Comparison of ENCODE assay signal across 8 mouse cellular contexts in the genomic region with DNA sequence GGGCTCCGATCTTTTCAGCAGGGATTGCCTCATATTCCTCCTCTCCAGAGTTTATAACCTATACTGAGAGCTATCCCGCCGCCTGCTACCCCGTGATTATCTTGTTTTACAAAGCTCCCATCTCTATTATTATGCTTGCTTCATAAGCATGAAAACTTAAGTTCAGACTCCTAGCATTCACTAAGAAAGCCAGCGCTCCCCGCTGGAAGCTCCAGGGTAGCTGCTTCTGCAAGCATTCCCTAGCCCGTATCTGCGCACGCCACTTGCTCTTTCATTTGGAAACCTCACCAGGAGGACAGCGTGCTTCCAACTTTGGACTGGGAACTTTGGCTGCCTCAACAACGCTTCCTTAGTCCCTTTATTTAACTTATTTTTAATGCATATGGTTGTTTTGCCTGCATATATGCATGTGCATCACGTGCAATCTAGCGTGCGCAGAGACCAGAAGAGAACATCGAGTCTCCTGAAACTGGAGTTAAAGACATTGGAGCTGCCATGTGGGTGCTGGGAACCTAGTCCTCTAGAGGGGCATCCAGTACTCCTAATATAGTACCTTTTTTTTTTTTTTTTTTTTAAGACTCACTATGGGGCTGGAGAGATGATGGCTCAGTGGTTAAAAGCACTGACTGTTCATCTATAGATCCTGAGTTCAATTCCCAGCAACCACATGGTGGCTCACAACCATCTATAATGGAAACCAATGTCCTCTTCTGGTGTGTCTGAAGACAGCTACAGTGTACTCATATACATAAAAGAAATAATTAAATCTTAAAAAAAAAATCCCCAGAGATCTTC. TPM values are rescaled to one million over a fixed set of nuclear protein-coding genes. Genes with fewer than 3 reads are reported as not detected.
A peak's percentile ranks its signal among the peaks of the same experiment; 100 is the strongest.
DNase-seq lines count a peak whose midpoint lies in the region; ATAC-seq and TF ChIP-seq lines count a peak whose summit lies in the region.

No protein-coding gene starts in this region.

- ATAC-seq in forebrain, embryonic 11.5 days (replicated peaks; ENCODE audit: low FRiP score), result 0 out of 2 replicates have a peak, but pooled peaks have one; percentile 8
- ATAC-seq in neural tube, embryonic 15.5 days (ENCODE audit: low FRiP score), result no peak

- no peaks in the 10 kb centered on the region; the same call in none of the 2 replicates for H3K9me3 ChIP-seq in ES-E14 (ENCODE audit: control insufficient read depth, insufficient read depth, low read depth, low read length)
- H3K9me3 ChIP-seq in forebrain, embryonic 11.5 days (ENCODE audit: control insufficient read depth, low read length), result no peaks in the 10 kb centered on the region
- H3K9me3 ChIP-seq in neural tube, embryonic 15.5 days (replicated peaks), result no peaks in the 10 kb centered on the region

- H3K4me1 ChIP-seq in ES-E14 (ENCODE audit: control insufficient read depth in 2 of 2, insufficient read depth in 2 of 2, low read length in 2 of 2, poor library complexity in 1 of 2), result peaks cover 2% of the 10 kb centered on the region in 2 experiments; a peak in 1 of 4 replicates
- H3K4me1 ChIP-seq in bone marrow macrophage, adult 2 months (ENCODE audit: control insufficient read depth, insufficient read depth, low read length), result peaks cover 15% of the 10 kb centered on the region
- 0 out of 2 replicates have a peak, but pooled peaks cover 2% of the 10 kb centered on the region for H3K4me1 ChIP-seq in forebrain, embryonic 11.5 days (replicated peaks; ENCODE audit: control insufficient read depth, insufficient read depth, low read length)
- H3K4me1 ChIP-seq in lung, adult 2 months (ENCODE audit: control insufficient read depth, insufficient read depth, low read length), result peaks cover 5% of the 10 kb centered on the region; the same call in 1 of the 2 replicates
- H3K4me1 ChIP-seq in neural tube, embryonic 15.5 days, result peaks cover 31% of the 10 kb centered on the region

- H3K27ac ChIP-seq in ES-E14 (ENCODE audit: insufficient read depth, low read depth, low read length, poor library complexity, severe bottlenecking), result no peak overlapping the region
- peak overlapping the region; percentile 74 for H3K27ac ChIP-seq in bone marrow macrophage, adult 2 months (ENCODE audit: insufficient read depth, low read depth, low read length)
- H3K27ac ChIP-seq in forebrain, embryonic 11.5 days (ENCODE audit: low read depth, low read length), result peak overlapping the region; percentile 33; the same call in 1 of the 2 replicates
- peak overlapping the region; percentile 66 for H3K27ac ChIP-seq in neural tube, embryonic 15.5 days (replicated peaks)

- H3K9ac ChIP-seq in ES-E14 (ENCODE audit: insufficient read depth, low read depth, low read length, poor library complexity, severe bottlenecking), result peak overlapping the region; percentile 59
- peak overlapping the region; percentile 48 for H3K9ac ChIP-seq in forebrain, embryonic 11.5 days (ENCODE audit: low read length)
- H3K9ac ChIP-seq in neural tube, embryonic 15.5 days (replicated peaks), result peak overlapping the region; percentile 50

- no peaks in the 10 kb centered on the region for H3K27me3 ChIP-seq in forebrain, embryonic 11.5 days (ENCODE audit: control insufficient read depth, insufficient read depth, low read length)
- no peaks in the 10 kb centered on the region for H3K27me3 ChIP-seq in neural tube, embryonic 15.5 days (replicated peaks)

- peak overlapping the region; percentile 56 for H3K4me2 ChIP-seq in forebrain, embryonic 11.5 days (ENCODE audit: low read depth, low read length, severe bottlenecking)
- peak overlapping the region; percentile 89 for H3K4me2 ChIP-seq in neural tube, embryonic 15.5 days

- no peak for DNase-seq in ES-E14 (ENCODE audit: low read depth, low spot score)
- peak; percentile 75 for DNase-seq in forebrain, embryonic 11.5 days (ENCODE audit: low spot score)
- peak; percentile 8 for DNase-seq in heart, postnatal 25 days (ENCODE audit: low spot score)
- peak; percentile 57 to 74 for DNase-seq in kidney, postnatal 36 days
- no peak for DNase-seq in lung, adult 2 months
- peak; percentile 80 for DNase-seq in yolk sac, embryonic 10.5 days (ENCODE audit: low spot score)

- no peak for TF ChIP-seq CTCF in bone marrow macrophage, adult 2 months (IDR thresholded peaks at IDR 0.05; ENCODE audit: low read depth, low read length)
- no peak for TF ChIP-seq CTCF in lung, adult 2 months (IDR thresholded peaks at IDR 0.05; ENCODE audit: insufficient read depth, low read length)

- peak overlapping the region; percentile 61 to 64 for H3K4me3 ChIP-seq in ES-E14 (ENCODE audit: insufficient read depth in 1 of 2, low read depth in 1 of 2, low read length in 2 of 2, poor library complexity in 1 of 2, severe bottlenecking in 1 of 2)
- peak overlapping the region; percentile 62 for H3K4me3 ChIP-seq in bone marrow macrophage, adult 2 months (ENCODE audit: insufficient read depth, low read length)
- H3K4me3 ChIP-seq in forebrain, embryonic 11.5 days (ENCODE audit: low read depth, low read length), result peak overlapping the region; percentile 45
- H3K4me3 ChIP-seq in lung, adult 2 months (replicated peaks; ENCODE audit: extremely low read depth, low read depth, low read length), result peak overlapping the region; percentile 82
- H3K4me3 ChIP-seq in neural tube, embryonic 15.5 days (replicated peaks), result peak overlapping the region; percentile 56

- 3% methylated on average over 15 of the region's 15 CpGs for WGBS in forebrain, embryonic 11.5 days
- WGBS in lung, adult 2 months, result 3% methylated on average over 15 of the region's 15 CpGs
- 2% methylated on average over 15 of the region's 15 CpGs for WGBS in neural tube, embryonic 15.5 days

- in situ Hi-C loops in ES-E14 (cut with MboI; ENCODE audit: low sequenced_read_pairs in 2 of 2, unreplicated experiment in 2 of 2), result loop anchor here (5.0 to 10.0 kb wide), 2 partner anchors 130 to 133 kb away; no protein-coding TSS in a partner anchor

- intact Hi-C loops in heart, postnatal 25 days (cut with DNase I), result loop anchor here (10.0 kb wide), 1 partner anchor 363 kb away; no protein-coding TSS in a partner anchor

- no peak for TF ChIP-seq POLR2A in bone marrow macrophage, adult 2 months (IDR thresholded peaks at IDR 0.05; ENCODE audit: borderline replicate concordance, low read depth, low read length)
- TF ChIP-seq POLR2A in lung, adult 2 months (IDR thresholded peaks at IDR 0.05; ENCODE audit: borderline replicate concordance, extremely low read depth, low read depth, low read length), result no peak

- H3K36me3 ChIP-seq in ES-E14 (ENCODE audit: control insufficient read depth, insufficient read depth, low read length, poor library complexity, severe bottlenecking), result no peaks in the 10 kb centered on the region
- H3K36me3 ChIP-seq in forebrain, embryonic 11.5 days (ENCODE audit: control insufficient read depth, insufficient read depth, low read length), result no peaks in the 10 kb centered on the region
- no peaks in the 10 kb centered on the region for H3K36me3 ChIP-seq in neural tube, embryonic 15.5 days

TF ChIP-seq in ES-E14, 5 proteins besides CTCF, POLR2A, EP300 and RAD21:
- TF ChIP-seq ZC3H11A (IDR thresholded peaks at IDR 0.05; ENCODE audit: borderline replicate concordance, low read depth, low read length) (no peak), ZNF384 (IDR thresholded peaks at IDR 0.05; ENCODE audit: low read depth, low read length) (no peak), CHD2 (IDR thresholded peaks at IDR 0.05; ENCODE audit: low read depth, low read length) (no peak), MAFK (IDR thresholded peaks at IDR 0.05; ENCODE audit: insufficient read depth, low read depth, low read length) (no peak), HCFC1 (IDR thresholded peaks at IDR 0.05; ENCODE audit: borderline replicate concordance, insufficient read depth, low read length) (no peak)
TF ChIP-seq in ES-E14: peak in this region for 0.

RNA-seq across cellular contexts. Expression of a gene that starts 1.7 kb away (rescaled TPM):
- not detected in 2 replicates for total RNA-seq in ES-E14 (2012; rRNA removed)
- 4.5 and 5.7 TPM in 2 replicates for polyA plus RNA-seq in bone marrow macrophage, adult 2 months (2012; ENCODE audit: insufficient read depth, insufficient read length, missing spikeins)
- polyA plus RNA-seq in forebrain, embryonic 11.5 days (2014; fragmentation: Nextera tagmentation; extraction: Ambion mirVana), result 1.5 and 2.9 TPM in 2 replicates
- total RNA-seq in heart, postnatal 25 days (2021), result 1 to 10 TPM in 1 of 2 experiments, under 1 TPM in 1; 0.34 to 1.1 TPM
- 28.2 and 45.5 TPM in 2 replicates for polyA plus RNA-seq in lung, adult 2 months (2012; rRNA removed)
- polyA plus RNA-seq in neural tube, embryonic 15.5 days (2015; fragmentation: Nextera tagmentation; extraction: Ambion mirVana), result 4.4 and 6.3 TPM in 2 replicates

RNA-seq across cellular contexts. Expression of a gene that starts 38.4 kb away (rescaled TPM):
- 55.0 and 57.9 TPM in 2 replicates for total RNA-seq in ES-E14 (2012; rRNA removed)
- polyA plus RNA-seq in bone marrow macrophage, adult 2 months (2012; ENCODE audit: insufficient read depth, insufficient read length, missing spikeins), result 205 and 226 TPM in 2 replicates
- polyA plus RNA-seq in forebrain, embryonic 11.5 days (2014; fragmentation: Nextera tagmentation; extraction: Ambion mirVana), result 272 and 277 TPM in 2 replicates
- total RNA-seq in heart, postnatal 25 days (2021), result 1,000 to 10,000 TPM; 1,121 to 1,186 TPM
- 136 and 191 TPM in 2 replicates for polyA plus RNA-seq in lung, adult 2 months (2012; rRNA removed)
- 311 and 314 TPM in 2 replicates for polyA plus RNA-seq in neural tube, embryonic 15.5 days (2015; fragmentation: Nextera tagmentation; extraction: Ambion mirVana)

RNA-seq across cellular contexts. Expression of a gene that starts 38.5 kb away (rescaled TPM):
- total RNA-seq in ES-E14 (2012; rRNA removed), result 0.36 TPM in 1 of 2 replicates, not detected in the other
- polyA plus RNA-seq in bone marrow macrophage, adult 2 months (2012; ENCODE audit: insufficient read depth, insufficient read length, missing spikeins), result 2.0 TPM in 1 of 2 replicates, not detected in the other
- 0.13 TPM in 1 of 2 replicates, not detected in the other for polyA plus RNA-seq in forebrain, embryonic 11.5 days (2014; fragmentation: Nextera tagmentation; extraction: Ambion mirVana)
- 1 to 10 TPM in 1 of 2 experiments, under 1 TPM in 1; 0.29 to 6.7 TPM for total RNA-seq in heart, postnatal 25 days (2021)
- polyA plus RNA-seq in lung, adult 2 months (2012; rRNA removed), result 15.9 and 24.9 TPM in 2 replicates
- 8.8 and 11.0 TPM in 2 replicates for polyA plus RNA-seq in neural tube, embryonic 15.5 days (2015; fragmentation: Nextera tagmentation; extraction: Ambion mirVana)

RNA-seq across cellular contexts. Expression of a gene that starts 47.2 kb away (rescaled TPM):
- total RNA-seq in ES-E14 (2012; rRNA removed), result 0.32 and 0.40 TPM in 2 replicates
- polyA plus RNA-seq in bone marrow macrophage, adult 2 months (2012; ENCODE audit: insufficient read depth, insufficient read length, missing spikeins), result 1,121 and 1,154 TPM in 2 replicates
- 4.3 TPM in 2 replicates for polyA plus RNA-seq in forebrain, embryonic 11.5 days (2014; fragmentation: Nextera tagmentation; extraction: Ambion mirVana)
- 10 to 100 TPM; 12.5 to 15.6 TPM for total RNA-seq in heart, postnatal 25 days (2021)
- 19.5 and 23.3 TPM in 2 replicates for polyA plus RNA-seq in lung, adult 2 months (2012; rRNA removed)
- 11.5 and 11.8 TPM in 2 replicates for polyA plus RNA-seq in neural tube, embryonic 15.5 days (2015; fragmentation: Nextera tagmentation; extraction: Ambion mirVana)

Comparison
In these comparisons a context has a peak if more than half of its experiments do, and no peak if none do; other contexts are left out.
1. DNase-seq: peak in forebrain, embryonic 11.5 days (single experiment), heart, postnatal 25 days (single experiment), kidney, postnatal 36 days (2 of 2) and yolk sac, embryonic 10.5 days (single experiment); none in ES-E14 (single experiment) and lung, adult 2 months (single experiment).
2. Peak in every context shown above with its lines, with median percentiles within 50 percentile points of each other: H3K4me3 ChIP-seq and H3K9ac ChIP-seq.